Mouse (Mus musculus): ENCODE measurements at regions not wholly inside any gene's neighbourhood (a gene's known extent, or its start where the extent isn't known, plus 50 kb on each side); places are given as distances from the start of the nearest gene placed in this dataset.
"Not testable (repeated sequence)": the region's sequence is repeated elsewhere in the genome, so short reads cannot be mapped to it uniquely, and the experiment has no call there.

DNA sequence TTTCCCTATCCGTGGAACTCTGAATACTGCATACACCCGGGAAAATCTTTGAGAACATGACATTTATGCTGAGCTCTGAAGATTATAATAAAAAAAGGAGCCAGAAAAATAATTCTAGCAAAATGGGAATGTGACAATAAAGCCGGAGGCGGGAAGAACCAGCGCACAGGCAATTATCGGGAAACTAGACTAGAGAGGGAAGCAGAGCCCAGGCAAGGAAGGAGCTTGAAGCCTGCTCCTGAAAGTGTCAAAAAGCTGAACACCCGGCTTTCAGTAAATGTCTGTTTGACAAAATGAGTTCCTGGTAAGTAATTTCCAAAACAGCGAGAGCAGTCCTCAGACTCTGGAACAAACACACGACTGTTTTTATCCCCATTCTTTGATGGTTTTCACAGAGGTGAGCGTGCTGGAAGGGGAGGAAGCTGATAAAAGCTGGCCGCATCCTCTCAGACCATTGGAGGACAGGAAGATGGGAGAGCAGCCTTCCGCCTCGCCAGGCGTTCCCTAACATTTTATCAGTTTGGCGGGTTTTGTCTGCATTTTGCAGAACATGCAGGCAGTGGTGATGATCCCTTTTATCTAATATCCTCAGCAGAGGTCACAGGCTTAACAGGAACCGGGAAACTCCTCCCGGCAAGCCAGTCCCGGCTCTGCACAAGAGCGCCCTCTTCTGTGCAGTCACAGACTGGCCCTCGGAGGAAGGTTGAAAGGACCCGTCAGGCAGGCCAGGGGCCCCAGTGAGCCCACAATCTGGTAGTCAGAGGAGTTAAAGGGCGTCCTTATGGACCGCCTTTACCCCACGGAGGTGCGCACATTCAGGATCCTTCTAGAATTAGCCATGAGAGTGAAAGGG lies 201.3 kb upstream of the 1700056E22Rik start:
- peak; percentile 73 for DNase-seq (ENCODE audit: low read depth)

GRCm38 (mm10) chr1:184234320-184234988 lies 200.4 kb upstream of the 1700056E22Rik start:
- no peak for DNase-seq (ENCODE audit: low read depth)

GRCm38 (mm10) chr1:184233741-184234255 lies 199.7 kb upstream of the 1700056E22Rik start:
- DNase-seq (ENCODE audit: low read depth), result no peak

DNA sequence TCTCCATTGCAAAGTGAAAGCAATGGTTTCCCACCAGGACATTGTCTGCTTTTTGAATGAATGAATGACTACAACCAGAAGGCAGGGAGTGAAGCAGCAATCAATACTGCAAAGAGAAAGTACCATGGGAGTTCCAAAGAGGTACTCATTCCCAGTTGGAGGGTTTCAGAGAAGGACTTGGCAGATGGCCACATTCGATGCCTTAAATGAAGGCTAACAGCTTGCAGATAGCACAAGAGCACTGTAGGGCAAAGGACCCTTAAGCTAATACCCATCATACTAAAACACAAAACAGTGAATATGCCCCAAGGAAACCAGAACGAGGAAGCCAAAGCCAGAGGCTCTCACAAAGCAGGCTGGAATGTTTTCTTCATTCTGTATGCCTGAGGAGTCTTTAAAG lies 188.2 kb upstream of the 1700056E22Rik start:
- no peak for DNase-seq (ENCODE audit: low read depth)

GRCm38 (mm10) chr1:184221792-184222191 lies 187.7 kb upstream of the 1700056E22Rik start:
- DNase-seq (ENCODE audit: low read depth), result no peak

DNA sequence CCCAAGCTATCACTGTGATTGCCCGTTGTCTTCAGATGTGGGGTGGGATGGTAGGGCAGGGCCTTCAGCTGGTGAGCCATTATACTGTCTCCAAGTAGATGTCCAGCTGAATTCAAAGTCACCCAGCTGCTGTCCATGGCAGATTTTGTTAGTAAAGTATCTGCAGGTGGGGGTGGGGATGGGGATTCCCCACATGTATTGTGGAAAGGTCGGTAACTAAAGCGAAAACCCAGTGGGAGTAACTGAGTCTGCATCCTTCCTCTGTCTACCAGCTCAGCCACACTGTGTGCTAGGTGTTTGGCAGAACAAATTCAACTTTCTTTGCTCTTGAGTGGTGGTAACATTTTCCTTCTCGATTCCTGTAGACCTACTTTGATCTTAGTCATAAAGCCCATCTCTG lies 163.2 kb upstream of the 1700056E22Rik start:
- no peak for DNase-seq (ENCODE audit: low read depth)

GRCm38 (mm10) chr1:184191325-184191724 lies 157.2 kb upstream of the 1700056E22Rik start:
- no peak for DNase-seq (ENCODE audit: low read depth)

- no peak for DNase-seq (ENCODE audit: low read depth)
These were observed 153.5 kb upstream of the 1700056E22Rik start for GRCm38 (mm10) chr1:184187582-184187981.

DNA sequence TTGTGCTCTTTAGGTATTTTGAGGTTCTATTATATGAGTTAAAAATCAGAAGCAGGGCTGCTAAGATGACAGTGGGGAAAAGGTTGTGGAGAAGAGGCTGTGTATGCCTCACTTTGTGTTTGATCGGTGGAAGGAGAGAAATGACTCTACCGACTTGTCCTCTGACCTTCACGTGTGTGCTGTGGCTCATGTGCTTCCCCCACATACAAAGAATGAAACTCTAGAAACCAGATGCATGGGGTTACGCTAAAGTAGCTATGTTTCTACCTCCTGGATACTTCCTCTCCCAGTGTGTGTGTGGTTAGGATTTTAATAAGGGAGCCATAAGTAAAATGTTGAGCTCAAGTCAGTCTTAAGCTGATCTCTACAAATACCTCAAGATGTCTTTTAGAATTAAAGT lies 148.1 kb upstream of the 1700056E22Rik start:
- DNase-seq (ENCODE audit: low read depth), result no peak

GRCm38 (mm10) chr1:184174416-184174815 lies 140.3 kb upstream of the 1700056E22Rik start:
- DNase-seq (ENCODE audit: low read depth), result not testable (repeated sequence)

- peak; percentile 12 for DNase-seq (ENCODE audit: low read depth)
These were observed 139.6 kb upstream of the 1700056E22Rik start for GRCm38 (mm10) chr1:184173739-184174138.

- DNase-seq (ENCODE audit: low read depth), result no peak
These were observed 138.9 kb upstream of the 1700056E22Rik start for GRCm38 (mm10) chr1:184172986-184173385.

DNA sequence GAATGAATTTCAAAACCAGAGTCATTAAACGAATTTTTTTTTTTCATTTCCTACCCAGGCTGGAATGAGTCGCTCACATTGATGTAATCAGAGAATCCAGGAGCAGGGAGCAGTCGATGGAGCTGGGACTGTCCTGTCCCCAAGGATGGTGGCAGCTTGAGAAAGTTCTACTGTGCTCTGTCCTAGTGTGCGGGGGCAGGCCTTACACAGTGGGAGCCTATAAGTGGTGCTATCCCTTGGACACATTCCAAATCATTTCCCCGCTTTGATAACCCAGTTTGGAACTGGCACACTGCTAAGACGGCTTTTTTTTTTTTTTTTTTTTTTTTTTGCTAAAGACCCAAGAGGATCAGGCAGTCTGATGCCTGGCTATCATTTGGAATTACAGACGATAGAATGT lies 137.5 kb upstream of the 1700056E22Rik start:
- DNase-seq (ENCODE audit: low read depth), result no peak

DNA sequence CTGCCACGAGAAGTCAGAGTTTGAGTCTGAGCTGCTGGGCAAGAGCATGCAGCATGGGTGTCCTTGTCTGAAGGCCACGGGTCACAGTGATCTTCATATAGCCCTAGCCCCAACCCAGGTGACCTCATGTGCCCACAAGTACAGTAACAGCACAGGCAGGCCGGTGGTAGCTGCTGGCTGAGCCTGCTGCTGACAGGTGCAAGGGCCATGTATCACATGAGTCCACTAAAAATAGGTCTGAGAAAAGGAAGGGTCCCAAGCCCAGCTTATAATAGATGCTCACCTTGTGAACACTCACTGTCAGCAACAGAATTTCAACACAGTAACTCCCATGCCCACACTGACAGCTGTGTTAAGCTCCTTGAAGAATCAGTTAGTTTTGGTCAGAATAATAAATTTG lies 136.8 kb upstream of the 1700056E22Rik start:
- no peak for DNase-seq (ENCODE audit: low read depth)

- DNase-seq (ENCODE audit: low read depth), result no peak
These were observed 135.9 kb upstream of the 1700056E22Rik start for GRCm38 (mm10) chr1:184169967-184170366.

DNA sequence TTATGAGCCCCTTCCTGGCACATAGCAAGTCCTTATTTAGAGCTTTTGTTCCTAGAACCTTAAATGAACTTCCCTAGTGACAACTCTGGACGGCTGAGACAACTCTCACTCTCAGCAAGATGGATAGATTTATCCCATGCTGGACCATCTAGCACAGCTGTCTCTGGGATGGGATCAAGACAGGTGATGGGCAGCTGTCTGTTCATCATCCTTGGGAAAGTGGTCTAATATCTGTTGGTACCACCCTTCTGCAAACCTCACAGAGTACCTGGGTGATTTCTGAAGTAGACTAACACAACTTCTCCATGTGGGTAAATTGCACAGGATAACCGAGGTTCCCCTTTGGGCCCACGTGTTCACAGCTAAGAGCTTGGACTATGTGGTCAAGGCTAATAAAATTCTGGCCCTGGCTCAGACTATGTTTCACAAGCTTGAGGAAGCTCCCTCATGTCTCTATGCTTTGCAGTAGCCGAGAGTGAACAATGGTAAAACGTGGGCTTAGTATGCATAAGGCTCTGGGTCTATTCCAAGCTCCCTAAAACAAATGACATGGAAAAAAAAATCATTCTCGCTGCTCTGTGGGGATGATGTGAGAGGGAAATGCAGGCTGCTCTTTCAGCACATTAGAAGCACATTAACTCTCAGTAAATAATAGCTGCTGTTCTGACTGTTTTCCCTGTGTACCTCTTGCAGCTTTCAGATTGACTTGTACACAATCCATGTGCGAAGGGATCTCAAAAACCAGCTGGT lies 135.1 kb upstream of the 1700056E22Rik start:
- no peak for DNase-seq (ENCODE audit: low read depth)

GRCm38 (mm10) chr1:184166951-184167350 lies 132.8 kb upstream of the 1700056E22Rik start:
- DNase-seq (ENCODE audit: low read depth), result no peak

GRCm38 (mm10) chr1:184162526-184162925 lies 128.4 kb upstream of the 1700056E22Rik start:
- not testable (repeated sequence) for DNase-seq (ENCODE audit: low read depth)

DNA sequence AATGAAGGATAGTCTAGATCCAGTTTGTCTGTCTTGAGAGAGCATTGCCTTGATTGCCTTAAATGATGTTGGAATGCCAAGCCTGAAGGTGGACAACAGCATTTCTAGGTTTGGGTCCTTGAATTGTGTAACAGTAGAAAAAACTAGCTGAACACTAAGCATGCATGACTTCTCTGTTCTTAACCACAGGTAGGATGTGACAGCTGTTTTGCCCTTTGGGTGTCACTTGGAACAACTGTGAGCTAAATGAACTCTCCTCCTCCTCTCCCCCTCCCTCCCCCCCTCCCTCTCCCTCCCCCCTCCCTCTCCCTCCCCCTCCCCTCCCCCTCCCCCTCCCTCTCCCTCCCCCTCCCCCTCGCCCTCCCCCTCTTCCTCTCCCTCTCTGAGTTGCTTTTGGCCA lies 113.6 kb upstream of the 1700056E22Rik start:
- DNase-seq (ENCODE audit: low read depth), result no peak

DNA sequence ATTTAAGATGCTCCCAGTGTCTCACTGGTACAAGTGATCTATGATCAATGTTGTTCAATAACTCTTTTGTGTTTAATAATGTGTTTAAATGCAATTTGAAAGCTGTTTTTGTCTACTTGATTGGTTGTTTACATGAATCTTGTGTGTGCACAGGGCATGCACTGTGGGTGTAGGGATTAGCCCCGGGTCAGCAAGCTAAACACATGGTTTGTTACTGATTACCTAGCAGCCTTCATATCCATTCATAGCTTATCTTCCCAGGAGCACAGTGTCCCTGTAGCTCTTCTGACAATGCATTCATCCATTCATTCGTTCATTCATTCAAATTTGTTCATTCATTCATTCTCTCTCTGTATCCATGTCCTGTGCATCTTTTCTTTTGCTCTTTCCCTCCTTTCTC lies 108.9 kb upstream of the 1700056E22Rik start:
- DNase-seq (ENCODE audit: low read depth), result no peak

DNA sequence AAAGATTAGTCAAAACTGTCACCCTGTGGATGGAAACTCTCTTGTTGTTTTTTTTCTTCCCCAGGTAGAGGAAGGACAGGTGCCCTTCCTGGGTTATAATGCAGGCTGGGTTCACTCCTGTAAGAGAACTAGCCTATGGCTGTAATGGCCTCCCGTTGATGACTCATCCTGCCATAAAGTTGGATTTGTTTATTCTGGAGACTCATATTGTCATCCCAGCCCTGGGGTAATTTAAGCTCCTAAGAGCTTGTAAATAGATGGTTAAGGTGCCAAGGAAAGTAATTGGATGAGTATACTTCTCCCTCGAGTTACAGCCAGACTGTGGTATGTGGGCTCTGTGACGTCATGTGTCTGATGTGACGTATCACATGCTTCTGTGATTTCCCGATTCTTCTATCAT lies 106.4 kb upstream of the 1700056E22Rik start:
- no peak for DNase-seq (ENCODE audit: low read depth)

DNA sequence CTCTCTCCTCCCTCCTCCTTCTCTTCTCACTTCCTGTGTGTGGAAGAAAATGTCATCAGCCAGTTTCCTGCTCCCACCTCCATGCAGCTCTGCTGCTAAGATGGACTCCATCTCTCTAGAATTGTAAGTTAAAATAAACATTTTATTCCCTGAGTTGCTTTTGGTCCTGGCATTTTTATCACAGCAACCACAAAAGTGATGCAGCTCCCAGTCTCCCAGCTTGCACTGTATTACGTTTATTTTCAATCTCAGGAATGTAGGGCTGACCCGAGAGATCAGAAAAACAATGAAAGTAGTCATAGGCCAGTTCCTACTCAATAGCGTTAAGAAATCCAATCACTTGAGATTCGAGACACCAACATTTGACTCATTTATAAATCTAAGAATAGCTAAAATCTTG lies 106.0 kb upstream of the 1700056E22Rik start:
- DNase-seq (ENCODE audit: low read depth), result no peak

All from naive thymus-derived CD4-positive, alpha-beta T cell, adult 2 months (primary cell).